Mouse (Mus musculus): Measurements from ENCODE around the gene Dennd1c. TPM values are rescaled to one million over a fixed set of nuclear protein-coding genes. Genes with fewer than 3 reads are reported as not detected.
A peak's percentile ranks its signal among the peaks of the same experiment; 100 is the strongest.

Dennd1c gene
- polyA plus RNA-seq, 1 experiment: 6.1 TPM

- DNase-seq (ENCODE audit: low spot score): no peak
Measured at GRCm38 (mm10) chr17:57047406-57047805, 30.9 kb downstream of the Dennd1c start.

- no peak for DNase-seq (ENCODE audit: low spot score)
Measured at GRCm38 (mm10) chr17:57041554-57041953, 36.8 kb downstream of the Dennd1c start, which contains the start of gene Slc25a41. Gene Slc25a41 (minus strand): TSS chr17:57041654.

DNA sequence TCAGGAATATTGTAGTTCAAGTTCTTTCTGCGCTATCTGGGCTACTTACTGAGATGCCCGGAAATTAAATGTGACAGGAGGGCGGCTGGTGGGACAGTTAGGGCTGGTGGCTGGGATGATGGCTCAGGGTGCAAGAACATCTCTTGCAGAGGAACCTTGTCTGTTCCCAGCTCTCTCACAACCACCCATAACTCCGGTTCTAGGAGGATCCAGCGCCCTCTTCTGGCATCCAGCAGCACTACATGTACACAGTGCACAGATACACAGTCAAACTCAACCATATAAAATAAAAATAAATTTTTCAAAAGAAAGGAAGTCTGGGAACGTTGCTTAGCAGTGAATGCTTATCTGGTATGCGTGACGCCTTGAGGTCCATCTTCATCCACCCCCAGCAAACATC is 39.3 kb downstream of the Dennd1c start:
- DNase-seq (ENCODE audit: low spot score): no peak

GRCm38 (mm10) chr17:57032854-57033253 is 45.5 kb downstream of the Dennd1c start:
- DNase-seq (ENCODE audit: low spot score): no peak

DNA sequence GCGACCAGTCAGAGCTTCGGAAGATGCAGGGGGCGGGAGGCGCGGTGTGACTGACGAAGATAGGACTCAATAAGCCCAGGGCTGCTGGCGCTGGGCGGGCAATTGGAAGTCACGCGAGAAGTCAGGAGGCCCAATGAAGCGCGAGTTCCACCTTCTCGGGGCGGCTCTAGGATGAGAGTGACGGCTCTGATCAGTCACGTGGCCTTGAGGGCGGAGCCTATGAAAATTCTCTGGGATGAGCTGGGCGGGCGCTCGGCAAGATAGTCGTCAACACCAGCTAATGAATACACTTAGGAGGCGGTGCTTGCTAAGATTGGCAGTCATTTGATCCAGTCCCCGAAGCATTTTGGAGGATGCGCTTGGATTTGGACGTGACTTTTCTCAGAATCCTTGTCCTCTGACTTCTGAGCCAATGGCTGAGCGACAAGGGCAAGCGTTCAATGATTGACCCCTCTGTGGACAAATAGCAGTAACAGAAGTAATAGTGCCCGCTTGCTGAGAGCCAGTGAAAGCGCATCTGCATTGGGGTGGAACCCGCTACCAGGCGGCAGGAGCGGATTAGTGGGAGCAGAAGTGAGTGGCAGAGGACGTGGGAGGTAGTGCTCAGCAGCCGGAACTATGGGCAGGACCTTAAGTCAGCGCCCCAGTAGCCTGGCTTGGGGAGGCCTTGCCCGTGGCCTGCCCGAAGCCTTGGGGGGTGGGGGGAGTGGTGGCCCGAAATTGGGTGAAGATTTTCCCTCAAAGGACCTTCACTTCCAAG is 46.5 kb downstream of the Dennd1c start:
- DNase-seq (ENCODE audit: low spot score): peak; percentile 79

GRCm38 (mm10) chr17:57030931-57031660 is 47.2 kb downstream of the Dennd1c start, which contains the start of gene Khsrp:
Gene Khsrp (minus strand): TSS chr17:57031522.
- DNase-seq (ENCODE audit: low spot score): peak; percentile 90

GRCm38 (mm10) chr17:57029691-57030090 is 48.6 kb downstream of the Dennd1c start:
- DNase-seq (ENCODE audit: low spot score): no peak

DNA sequence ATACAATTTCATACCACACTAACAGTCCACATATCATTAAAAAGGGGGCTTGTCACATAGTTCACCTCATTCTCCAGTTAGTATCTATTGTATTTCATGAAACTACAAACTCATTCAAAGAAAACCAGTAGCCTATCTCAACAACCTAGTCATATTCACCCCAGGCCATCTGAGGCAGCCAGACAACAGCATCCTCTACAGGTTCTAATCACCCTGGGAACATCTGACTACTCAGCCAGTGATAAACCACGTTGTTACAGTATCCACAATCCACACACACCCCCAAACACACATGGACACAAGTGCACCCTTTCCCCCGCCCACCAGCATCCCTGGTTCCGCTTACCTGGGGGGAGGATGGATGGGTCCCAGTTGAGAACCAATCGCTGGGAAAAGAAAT is 50.8 kb downstream of the Dennd1c start:
- no peak for DNase-seq (ENCODE audit: low spot score)

- no peak for DNase-seq (ENCODE audit: low spot score)
Measured at GRCm38 (mm10) chr17:57020960-57021359, 57.4 kb downstream of the Dennd1c start.

- no peak for DNase-seq (ENCODE audit: low spot score)
Measured at GRCm38 (mm10) chr17:57019693-57020092, 58.6 kb downstream of the Dennd1c start.

Other genes starting within 250 kb of the Dennd1c start
- 6.6 and 9.4 TPM in 2 replicates for gene Rfx2, start 247.5 kb downstream of the Dennd1c start, polyA plus RNA-seq (2012; rRNA removed)
- gene Acsbg2, start 204.1 kb downstream of the Dennd1c start, polyA plus RNA-seq (2012; rRNA removed): 0.03 TPM in 1 of 2 replicates, not detected in the other
- 2.9 and 3.1 TPM in 2 replicates for gene 1700061G19Rik, start 203.0 kb downstream of the Dennd1c start, polyA plus RNA-seq (2012; rRNA removed)
- 33.8 and 34.5 TPM in 2 replicates for gene Mllt1, start 143.1 kb downstream of the Dennd1c start, polyA plus RNA-seq (2012; rRNA removed)
- gene Acer1, start 96.4 kb downstream of the Dennd1c start, polyA plus RNA-seq (2012; rRNA removed): 0.12 and 0.17 TPM in 2 replicates
- 93.9 and 105 TPM in 2 replicates for gene Clpp, start 88.2 kb downstream of the Dennd1c start, polyA plus RNA-seq (2012; rRNA removed)
- 18.1 and 20.6 TPM in 2 replicates for gene Alkbh7, start 81.2 kb downstream of the Dennd1c start, polyA plus RNA-seq (2012; rRNA removed)
- not detected in 2 replicates for gene Pspn, start 78.5 kb downstream of the Dennd1c start, polyA plus RNA-seq (2012; rRNA removed)
- gene Gtf2f1, start 67.2 kb downstream of the Dennd1c start, polyA plus RNA-seq (2012; rRNA removed): 41.2 and 47.4 TPM in 2 replicates
- 0.18 and 0.19 TPM in 2 replicates for gene Gm17949, start 67.0 kb downstream of the Dennd1c start, polyA plus RNA-seq (2012; rRNA removed)
- gene Khsrp, start 47.0 kb downstream of the Dennd1c start, polyA plus RNA-seq (2012; rRNA removed): 54.9 and 60.3 TPM in 2 replicates
- gene Slc25a41, start 36.9 kb downstream of the Dennd1c start, polyA plus RNA-seq (2012; rRNA removed): not detected in 2 replicates
- gene Crb3, start 19.4 kb downstream of the Dennd1c start, polyA plus RNA-seq (2012; rRNA removed): 22.8 and 32.2 TPM in 2 replicates
- gene Slc25a23, start 18.7 kb downstream of the Dennd1c start, polyA plus RNA-seq (2012; rRNA removed): 34.2 and 71.3 TPM in 2 replicates
- 3.8 and 5.9 TPM in 2 replicates for gene Tubb4a, start 9.3 kb upstream of the Dennd1c start, polyA plus RNA-seq (2012; rRNA removed)
- 5.7 and 8.8 TPM in 2 replicates for gene Tnfsf9, start 26.8 kb upstream of the Dennd1c start, polyA plus RNA-seq (2012; rRNA removed)
- gene Cd70, start 71.3 kb upstream of the Dennd1c start, polyA plus RNA-seq (2012; rRNA removed): 0.18 and 0.25 TPM in 2 replicates
- gene Tnfsf14, start 115.7 kb upstream of the Dennd1c start, polyA plus RNA-seq (2012; rRNA removed): 0.55 and 0.68 TPM in 2 replicates
- gene C3, start 149.6 kb upstream of the Dennd1c start, polyA plus RNA-seq (2012; rRNA removed): 163 and 168 TPM in 2 replicates
- 46.5 and 46.9 TPM in 2 replicates for gene Gpr108, start 169.9 kb upstream of the Dennd1c start, polyA plus RNA-seq (2012; rRNA removed)
- 78.9 and 81.3 TPM in 2 replicates for gene Trip10, start 170.9 kb upstream of the Dennd1c start, polyA plus RNA-seq (2012; rRNA removed)
- gene Vav1, start 200.6 kb upstream of the Dennd1c start, polyA plus RNA-seq (2012; rRNA removed): 3.5 and 3.9 TPM in 2 replicates